Mouse (Mus musculus) MEL (cell line): ENCODE data around the gene Maf.

ENCODE experiments used
- CHD2 ChIP-seq: IDR thresholded peaks from 2 replicates; pipeline ENCODE4 v1.6.1; 2011; ENCODE audit warnings: low read length, improper control_type of control experiment
- CTCF ChIP-seq, 3 experiments: IDR thresholded peaks in 2 of 3; conservative IDR thresholded peaks in 1 of 3; 2 replicates each; pipeline ENCODE4 v1.5.1; 2011 to 2012; ENCODE audit warnings: low read length in 3 of 3, low read depth in 2 of 3, mild to moderate bottlenecking in 2 of 3, improper control_type of control experiment in 1 of 3, inconsistent platforms in 1 of 3, mixed read lengths in 1 of 3, moderate library complexity in 1 of 3; ENCODE audit not compliant: control insufficient read depth in 1 of 3, insufficient read depth in 1 of 3, poor library complexity in 1 of 3, severe bottlenecking in 1 of 3
- ELF1 ChIP-seq: IDR thresholded peaks from 2 replicates; pipeline ENCODE4 v1.6.1; 2014; ENCODE audit warnings: low read depth, mild to moderate bottlenecking, inconsistent platforms, low read length, improper control_type of control experiment, moderate library complexity
- KAT2A ChIP-seq: conservative IDR thresholded peaks from 2 replicates; pipeline ENCODE4 v1.6.1; 2012; ENCODE audit warnings: low read depth, low read length, improper control_type of control experiment, inconsistent platforms
- POLR2A ChIP-seq, 2 experiments: IDR thresholded peaks; 2 replicates each; pipeline ENCODE4 v1.6.1; 2011 to 2012; ENCODE audit warnings: low read length in 2 of 2, mild to moderate bottlenecking in 2 of 2, control low read depth in 1 of 2, improper control_type of control experiment in 1 of 2, low read depth in 1 of 2, moderate library complexity in 1 of 2; ENCODE audit not compliant: control insufficient read depth in 1 of 2, insufficient read depth in 1 of 2, poor library complexity in 1 of 2
- POLR2AphosphoS2 ChIP-seq: IDR thresholded peaks from 2 replicates; pipeline ENCODE4 v1.6.1; 2011; ENCODE audit warnings: low read length, improper control_type of control experiment
- RAD21 ChIP-seq: IDR thresholded peaks from 2 replicates; pipeline ENCODE4 v1.6.1; 2011; ENCODE audit warnings: mild to moderate bottlenecking, low read depth, low read length, improper control_type of control experiment
- TAL1 ChIP-seq: IDR thresholded peaks from 2 replicates; pipeline ENCODE4 v1.6.1; 2012; ENCODE audit warnings: mild to moderate bottlenecking, inconsistent platforms, low read length, moderate library complexity, mixed read lengths
- TCF12 ChIP-seq: IDR thresholded peaks from 2 replicates; pipeline ENCODE4 v1.6.1; 2014; ENCODE audit warnings: low read depth, mild to moderate bottlenecking, inconsistent platforms, low read length, improper control_type of control experiment, moderate library complexity
- USF1 ChIP-seq: IDR thresholded peaks from 2 replicates; pipeline ENCODE4 v1.6.1; 2014; ENCODE audit warnings: low read depth, mild to moderate bottlenecking, inconsistent platforms, low read length, improper control_type of control experiment, moderate library complexity
- ZMIZ1 ChIP-seq: IDR thresholded peaks from 2 replicates; pipeline ENCODE4 v1.6.1; 2012; ENCODE audit warnings: low read depth, mild to moderate bottlenecking, inconsistent platforms, low read length, improper control_type of control experiment, moderate library complexity

DNA sequence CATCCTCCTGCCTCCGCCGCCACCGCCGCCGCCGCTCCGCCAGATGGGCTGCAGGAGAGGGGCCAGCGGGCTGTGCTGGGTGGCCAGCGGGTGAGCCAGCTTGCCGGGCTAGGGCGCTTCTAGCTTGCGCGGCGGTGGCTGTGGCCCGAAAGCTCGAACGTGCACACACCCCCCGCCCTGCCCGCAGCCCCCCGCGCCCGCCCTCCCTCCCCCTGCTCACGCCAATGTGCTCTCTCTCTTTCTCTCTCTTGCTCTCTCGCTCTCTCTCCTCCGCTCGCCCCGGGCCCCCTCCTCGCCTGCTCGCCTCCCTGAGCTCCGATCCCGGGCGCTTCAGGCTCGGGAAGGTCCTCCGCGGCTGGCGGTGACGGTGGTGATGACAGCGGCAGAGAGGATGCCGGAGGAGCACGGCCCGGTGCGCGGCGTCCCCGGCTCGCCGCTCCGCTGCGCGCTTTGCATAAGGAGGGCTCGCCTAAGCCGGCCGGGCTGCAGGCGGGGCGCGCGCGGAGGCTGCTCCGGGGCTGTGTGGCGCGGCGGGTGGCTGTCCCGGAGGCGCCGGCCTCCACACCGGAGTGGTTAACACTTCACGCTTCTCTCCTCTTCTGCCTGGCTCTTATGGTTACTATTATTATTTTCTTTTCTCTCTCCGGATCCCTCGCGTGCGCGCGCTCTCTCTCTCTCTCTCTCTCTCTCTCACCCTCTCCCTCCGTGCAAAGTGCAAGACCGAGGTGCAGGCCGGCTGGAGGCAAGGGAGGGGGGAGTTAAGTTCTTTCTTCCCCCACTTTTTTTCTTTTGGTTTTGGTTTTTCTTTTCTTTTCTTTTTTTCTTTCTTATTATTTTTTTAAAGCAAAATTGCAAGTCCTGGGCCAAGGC is 498 bp downstream of the Maf start:
- no peak for TF ChIP-seq TCF12
- TF ChIP-seq KAT2A: no peak
- no peak for TF ChIP-seq TAL1
- TF ChIP-seq CTCF (IDR thresholded peaks at IDR 0.05 in 2 of 3, conservative IDR thresholded peaks at IDR 0.05 in 1 of 3; ENCODE audit: control insufficient read depth in 1 of 3, insufficient read depth in 1 of 3, low read depth in 2 of 3, low read length in 3 of 3, poor library complexity in 1 of 3, severe bottlenecking in 1 of 3): no peak
- TF ChIP-seq POLR2A (IDR thresholded peaks at IDR 0.05; ENCODE audit: control insufficient read depth in 1 of 2, insufficient read depth in 1 of 2, low read depth in 1 of 2, low read length in 2 of 2, poor library complexity in 1 of 2): no peak
- TF ChIP-seq ZMIZ1: no peak
- no peak for TF ChIP-seq POLR2AphosphoS2
- TF ChIP-seq CHD2: no peak
- TF ChIP-seq RAD21: no peak
- no peak for TF ChIP-seq USF1
- no peak for TF ChIP-seq ELF1
